Mouse (Mus musculus) brain, embryonic 14.5 days (tissue): ENCODE data around the gene Dnmbp. TPM values are rescaled to one million over a fixed set of nuclear protein-coding genes. Genes with fewer than 3 reads are reported as not detected.

Experiments used
- DNase-seq: peaks from one replicate; pipeline ENCODE4 v3.0.0-alpha.2; 2011; ENCODE audit warnings: low read depth
- CTCF ChIP-seq: fragments of 200-500 bp; IDR thresholded peaks from 2 replicates; pipeline ENCODE4 v1.5.1; 2012; ENCODE audit warnings: inconsistent platforms, mild to moderate bottlenecking, moderate library complexity, borderline replicate concordance; ENCODE audit not compliant: insufficient read depth, insufficient read length; ENCODE audit errors: extremely low read depth
- POLR2A ChIP-seq: fragments of 200-500 bp; IDR thresholded peaks from 2 replicates; pipeline ENCODE4 v1.6.1; 2012; ENCODE audit warnings: mild to moderate bottlenecking, inconsistent platforms, borderline replicate concordance; ENCODE audit not compliant: poor library complexity, insufficient read depth, insufficient read length, severe bottlenecking; ENCODE audit errors: extremely low read depth
- polyA plus RNA-seq: library from polyadenylated mRNA; depleted of rRNA; stranded (reverse); fragments of >200 nt; gene quantifications from 2 replicates; pipeline ENCODE4 v1.2.3, GENCODE M21; 2012

Dnmbp gene
- polyA plus RNA-seq, 1 experiment, result 16.1 TPM

DNA sequence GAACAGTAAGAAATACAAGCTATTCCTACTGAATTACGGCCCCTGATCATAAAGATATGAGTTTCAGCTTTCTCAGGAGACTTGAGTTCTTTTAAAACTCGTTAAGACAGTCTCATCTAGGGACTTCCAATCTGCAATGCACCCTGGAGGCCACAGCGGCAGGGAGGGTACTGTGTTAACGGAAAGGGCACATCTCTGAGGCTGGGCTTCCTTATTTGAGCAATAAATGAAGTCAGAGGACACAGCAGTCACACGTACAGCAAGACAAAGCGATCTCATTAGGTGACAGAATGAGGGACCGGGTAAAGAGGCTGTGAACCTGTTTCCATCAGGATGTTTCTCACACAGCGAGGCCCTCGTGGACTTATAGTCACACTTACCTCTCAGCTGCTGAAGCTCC lies 39.3 kb downstream of the Dnmbp start:
- no peak for DNase-seq
- TF ChIP-seq POLR2A (no peak), CTCF (no peak)

DNA sequence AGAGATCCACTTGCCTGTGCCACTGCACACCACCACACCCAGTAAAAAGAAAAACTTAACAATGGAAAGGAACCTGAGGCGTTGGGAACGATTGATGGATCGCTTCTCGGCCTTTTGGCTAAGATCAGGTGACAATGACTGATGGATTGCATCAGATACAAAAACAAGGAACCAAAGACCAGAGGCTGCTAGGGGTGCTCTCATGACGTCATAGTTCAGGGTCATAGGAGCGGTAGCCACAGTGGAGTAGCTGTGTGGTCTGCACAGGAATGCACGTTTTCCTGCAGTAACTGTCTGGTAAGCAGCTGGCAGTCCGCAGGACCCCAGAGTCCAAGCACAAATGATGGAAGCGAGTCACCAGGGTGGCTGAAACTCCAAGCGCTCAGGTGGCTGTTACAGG lies 41.4 kb downstream of the Dnmbp start:
- TF ChIP-seq CTCF (no peak), POLR2A (no peak)
- no peak for DNase-seq

DNA sequence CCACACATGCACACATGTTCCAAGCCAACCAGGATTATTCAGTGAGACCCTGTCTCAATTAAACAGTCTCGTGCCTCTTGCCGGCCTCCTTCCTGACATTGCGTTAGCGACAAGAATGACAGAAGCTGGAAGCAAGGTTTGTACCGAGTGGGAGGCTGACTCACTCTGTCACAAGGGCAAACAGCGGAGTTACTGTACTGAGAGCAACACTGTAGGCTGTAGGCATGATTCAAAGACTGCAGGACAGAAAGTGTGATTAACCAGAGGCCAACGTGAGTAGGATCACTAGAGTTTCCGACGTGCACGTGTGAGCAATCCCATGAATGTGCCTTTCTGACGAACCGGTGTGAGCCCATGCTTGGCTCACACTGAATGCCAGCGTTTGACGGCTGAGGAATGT lies 43.5 kb downstream of the Dnmbp start:
- no peak for TF ChIP-seq CTCF
- TF ChIP-seq POLR2A, result no peak
- DNase-seq, result no peak

DNA sequence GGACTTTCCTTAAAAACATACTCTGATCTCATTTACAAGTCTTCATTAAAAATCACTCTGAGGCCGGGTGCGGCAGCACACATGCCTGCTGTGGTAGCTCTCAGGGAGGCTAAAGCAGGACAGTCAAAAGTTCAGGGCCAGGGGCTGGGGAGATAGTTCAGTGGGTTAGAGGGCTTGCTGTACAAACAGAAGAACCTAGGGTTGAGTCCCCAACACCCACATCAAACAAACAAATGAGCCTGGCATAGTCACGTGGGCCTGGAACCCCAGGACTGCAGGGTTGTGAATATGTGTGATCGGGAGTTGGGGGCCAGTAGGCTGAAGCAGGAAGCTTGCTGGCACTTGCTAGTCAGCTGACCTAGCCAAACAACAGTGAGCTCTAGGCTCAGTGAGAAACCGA lies 44.0 kb downstream of the Dnmbp start:
- TF ChIP-seq POLR2A (no peak), CTCF (no peak)
- DNase-seq, result no peak

DNA sequence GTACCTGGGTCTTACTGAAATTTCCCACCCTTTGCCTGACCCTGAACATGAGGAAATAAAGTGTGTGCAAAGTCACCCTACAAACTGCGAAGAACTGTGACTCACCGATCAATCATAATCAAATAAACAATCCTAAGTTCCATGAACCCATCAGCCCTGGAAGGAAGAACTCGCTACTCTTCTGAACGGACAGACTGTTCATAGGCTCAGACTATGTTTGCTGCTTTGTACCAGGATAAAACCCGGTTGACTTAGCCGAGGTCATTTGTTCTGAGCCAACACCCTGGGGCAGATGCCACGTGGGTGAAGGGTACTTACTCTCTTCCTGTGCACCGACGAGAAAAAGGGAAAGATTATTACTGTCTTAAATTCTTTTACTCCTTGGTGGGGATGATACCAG lies 45.2 kb downstream of the Dnmbp start:
- no peak for DNase-seq
- TF ChIP-seq CTCF, result no peak
- TF ChIP-seq POLR2A, result no peak

DNA sequence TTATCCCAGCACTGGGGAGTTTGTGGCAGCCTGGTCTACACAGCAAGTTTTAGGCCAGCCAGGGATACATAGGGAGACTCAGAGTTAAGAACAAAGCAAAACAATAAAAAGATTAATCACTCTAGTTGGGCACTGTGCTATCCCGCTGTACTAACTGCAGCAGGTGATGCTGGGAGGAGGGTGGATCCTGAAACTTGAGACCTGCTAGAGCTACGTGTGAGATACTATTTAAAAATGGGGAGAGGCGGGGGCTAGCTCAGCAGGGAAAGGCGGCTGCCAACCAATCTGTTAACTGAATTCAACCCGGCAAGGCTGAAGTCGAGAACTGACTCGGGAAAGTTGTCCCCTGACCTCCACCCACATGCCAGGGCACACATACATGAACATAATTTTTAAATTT lies 45.9 kb downstream of the Dnmbp start:
- TF ChIP-seq CTCF, result no peak
- no peak for TF ChIP-seq POLR2A
- no peak for DNase-seq

DNA sequence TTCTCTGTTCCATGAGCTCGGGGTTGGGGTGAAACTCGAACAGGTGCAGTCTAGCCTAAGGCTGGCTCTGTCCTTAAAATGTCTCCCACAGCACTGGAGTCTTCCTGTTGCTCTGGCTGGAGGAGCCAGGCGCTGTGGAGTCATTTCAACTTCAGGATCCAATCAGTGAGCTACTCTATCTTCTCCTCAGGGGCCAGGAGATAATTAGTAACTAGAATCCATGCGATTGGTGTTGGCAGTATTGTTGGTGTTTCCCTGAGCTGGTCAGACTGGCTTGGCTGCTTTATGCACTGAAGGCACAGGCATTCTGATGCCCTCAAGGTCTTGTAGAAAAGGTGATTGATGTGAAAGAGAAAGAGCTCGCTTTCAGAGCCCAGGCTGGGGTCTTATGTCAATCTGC lies 49.5 kb downstream of the Dnmbp start:
- TF ChIP-seq POLR2A (no peak), CTCF (no peak)
- no peak for DNase-seq

DNA sequence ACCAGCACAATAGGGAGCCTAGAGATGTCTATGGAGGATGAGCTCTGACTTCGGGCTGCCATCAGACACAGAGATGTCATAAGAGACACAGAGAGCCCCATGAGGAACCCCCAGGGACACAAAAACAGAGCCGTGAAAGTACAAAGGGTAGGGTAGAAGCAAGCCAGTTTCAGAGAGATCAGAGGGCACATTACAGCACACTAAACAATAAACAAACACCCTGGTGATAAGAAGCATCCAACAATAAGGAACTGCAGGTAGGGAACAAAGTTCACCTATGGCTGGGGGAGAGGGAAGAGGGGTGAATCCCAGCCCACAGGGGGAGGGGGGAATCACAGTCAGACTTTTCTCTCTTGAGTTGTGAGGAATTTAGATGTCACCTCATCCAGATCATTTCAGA lies 52.3 kb downstream of the Dnmbp start:
- no peak for TF ChIP-seq POLR2A
- TF ChIP-seq CTCF, result no peak

DNA sequence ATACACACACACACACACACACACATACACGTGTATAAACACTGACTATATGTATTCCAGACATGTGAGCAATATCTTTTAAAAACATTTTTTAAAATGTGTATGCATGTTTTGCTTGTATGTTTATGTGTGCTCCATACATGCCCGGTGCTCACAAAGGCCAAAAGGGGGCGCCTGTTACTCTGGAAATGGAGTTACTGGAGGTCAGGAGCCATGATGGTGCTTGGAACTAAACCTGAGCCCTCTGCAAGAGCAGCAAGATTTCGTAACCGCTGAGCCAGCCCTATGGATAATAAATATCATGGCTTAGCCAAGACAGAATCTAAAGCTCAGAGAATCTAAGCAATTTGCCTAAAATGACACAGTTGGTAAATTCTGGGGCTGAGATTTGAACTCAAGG lies 52.7 kb downstream of the Dnmbp start:
- TF ChIP-seq CTCF (no peak), POLR2A (no peak)
- no peak for DNase-seq

More for the DNA sequence above, 52.3 kb downstream of the Dnmbp start:
- DNase-seq, result no peak

DNA sequence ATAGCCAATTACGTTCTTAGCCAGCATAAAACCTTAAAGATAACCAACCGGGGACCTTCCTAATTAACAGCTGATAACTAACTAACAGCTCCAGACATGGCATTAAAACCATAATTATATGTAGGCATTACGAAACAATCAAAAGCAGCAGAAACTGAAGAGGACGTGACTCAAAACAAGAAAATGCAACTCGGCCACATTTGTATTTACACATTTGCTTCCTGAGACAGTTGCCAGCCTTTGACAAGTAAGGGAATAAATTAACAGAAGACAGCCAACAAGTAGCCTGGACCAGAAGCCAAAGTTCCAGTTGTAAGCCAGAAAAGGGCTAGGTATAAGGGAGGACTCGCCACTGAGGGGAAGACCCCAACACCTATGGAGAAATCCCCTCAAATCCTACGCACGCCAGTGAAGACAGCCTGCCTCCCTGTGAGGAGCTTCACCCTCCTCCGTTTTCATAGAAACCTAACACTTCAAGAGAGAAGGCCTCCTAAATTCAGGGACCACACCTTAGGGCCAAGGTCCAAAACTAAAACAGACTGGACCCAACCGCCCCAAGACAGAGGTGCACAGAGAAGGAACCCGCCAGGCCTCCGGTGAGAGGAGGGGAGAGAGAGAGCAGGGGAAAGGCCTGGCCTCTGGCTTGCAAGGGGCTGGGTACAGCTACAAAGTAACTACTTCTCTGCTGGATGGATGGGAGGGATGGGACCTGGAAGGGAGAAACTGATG lies 53.5 kb downstream of the Dnmbp start:
- TF ChIP-seq POLR2A (no peak), CTCF (no peak)

DNA sequence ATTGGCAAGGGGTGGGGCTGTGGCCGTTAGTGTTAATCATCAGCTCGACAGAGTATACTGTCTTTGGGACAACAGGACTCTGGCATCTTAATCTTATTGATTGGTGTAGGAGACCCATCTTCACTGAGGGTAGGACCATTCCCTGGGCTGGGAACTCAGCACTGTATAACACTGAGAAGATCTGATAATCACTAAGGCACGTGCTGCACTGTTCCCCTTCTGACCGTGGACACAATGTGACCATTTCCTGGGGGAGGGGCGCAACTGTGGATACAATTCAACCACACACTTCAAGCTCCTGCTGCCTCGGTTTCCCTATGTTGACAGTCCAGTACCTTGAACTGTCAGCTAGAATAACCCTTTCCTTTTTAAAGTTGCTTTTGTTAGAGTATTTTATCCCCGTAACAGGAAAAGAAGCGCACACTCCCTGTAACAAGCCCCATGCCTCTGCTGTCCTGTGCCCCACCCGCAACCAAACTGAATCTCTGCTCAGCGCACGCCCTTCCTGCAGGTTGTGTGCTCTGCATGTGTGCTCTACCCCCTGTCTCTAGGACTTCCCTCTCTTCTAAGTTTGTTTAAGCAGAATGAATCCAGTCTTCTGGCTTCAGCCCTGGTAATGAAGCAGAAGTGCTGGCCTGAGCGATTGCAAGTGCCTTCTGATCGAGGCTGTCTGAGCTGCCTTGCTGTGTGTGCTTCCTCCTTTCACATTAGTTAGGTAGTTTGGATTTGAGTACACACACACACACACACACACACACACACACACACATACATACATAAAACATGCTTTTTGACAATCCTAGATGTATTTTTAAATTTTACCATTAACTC lies 55.1 kb downstream of the Dnmbp start:
- TF ChIP-seq CTCF (no peak), POLR2A (no peak)
- DNase-seq, result no peak

More for the DNA sequence above, 53.5 kb downstream of the Dnmbp start:
- DNase-seq, result no peak
